Mouse (Mus musculus) small intestine, adult 10 weeks (tissue): ENCODE measurements around the gene Fmo3. TPM values are rescaled to one million over a fixed set of nuclear protein-coding genes. Genes with fewer than 3 reads are reported as not detected.

Source experiments
- polyA plus RNA-seq: library from polyadenylated mRNA; stranded (reverse); fragments of 350-450 nt; fragmentation: Illumina TruSeq; extraction: RNeasy Lipid Tissue Mini Kit (QIAGEN cat#74804); gene quantifications from one replicate; pipeline ENCODE4 v1.2.3, GENCODE M21; 2014; ENCODE audit warnings: low replicate concordance

Gene Fmo3
- polyA plus RNA-seq = 0.19 TPM

GRCm38 (mm10) chr1:162984428-162984827 lies at the start of gene Fmo3:
Fmo3 (minus strand) TSS chr1:162984528.

GRCm38 (mm10) chr1:162937415-162937814 lies 46.9 kb downstream of the Fmo3 start, which contains the start of gene Fmo6:
Fmo6 (minus strand) TSS chr1:162937515.

Other genes starting within 250 kb of the Fmo3 start
- gene Prrc2c, start 244.0 kb downstream of the Fmo3 start, polyA plus RNA-seq = 48.9 TPM
- gene Fmo4, start 170.6 kb downstream of the Fmo3 start, polyA plus RNA-seq = 130 TPM
- gene Fmo1, start 117.9 kb downstream of the Fmo3 start, polyA plus RNA-seq = 55.0 TPM
- 36.0 TPM for gene Fmo2, start 85.8 kb downstream of the Fmo3 start, polyA plus RNA-seq
- not detected for gene Fmo6, start 47.0 kb downstream of the Fmo3 start, polyA plus RNA-seq
- not detected for gene Mroh9, start 101.1 kb upstream of the Fmo3 start, polyA plus RNA-seq